9 mouse cellular contexts compared by ENCODE assay signal in genomic region chr14:78896252-78896651, GRCm38 (mm10). TPM values are rescaled to one million over a fixed set of nuclear protein-coding genes. Genes with fewer than 3 reads are reported as not detected.
DNase-seq lines count a peak whose midpoint lies in the region; ATAC-seq and TF ChIP-seq lines count a peak whose summit lies in the region.
"Had no signal": no experiment of that assay in that cellular context is flagged by ENCODE, and none has a peak within 500 bp of the region (broad histone marks: within the 10 kb centered on the region; RNA-seq: fewer than 3 reads in every experiment).

No protein-coding gene starts in this region.

- peak; percentile 47; the same call in 1 of the 2 replicates for ATAC-seq in lung, postnatal 0 days

- no peaks in the 10 kb centered on the region for H3K36me3 ChIP-seq in lung, postnatal 0 days (ENCODE audit: insufficient read depth, low read length)
- H3K36me3 ChIP-seq: embryonic facial prominence, embryonic 13.5 days had no signal

- no peak for TF ChIP-seq EP300 in lung, postnatal 0 days (IDR thresholded peaks at IDR 0.05)

- peaks cover 3% of the 10 kb centered on the region; the same call in 1 of the 2 replicates for H3K4me1 ChIP-seq in lung, postnatal 0 days (ENCODE audit: insufficient read depth, low read depth, low read length)

- DNase-seq in kidney, adult 9 months = peak; percentile 35
- no peak for DNase-seq in kidney, postnatal 14 days
- DNase-seq in cerebellum, adult 11-12 months = peak; percentile 57
- peak; percentile 23 to 47 for DNase-seq in gastrocnemius, adult 8-10 months (ENCODE audit: low spot score in 2 of 2)
- peak; percentile 24 for DNase-seq in lung, postnatal 0 days (ENCODE audit: low spot score)
- DNase-seq in spleen, postnatal 4 days (ENCODE audit: low spot score in 2 of 2) = no peak
- no peak for DNase-seq in layer of hippocampus, adult 11-12 months (ENCODE audit: low spot score)
- DNase-seq: midbrain, embryonic 14.5 days had no signal

- H3K27ac ChIP-seq in lung, postnatal 0 days (ENCODE audit: low read length) = no peak overlapping the region
- H3K27ac ChIP-seq: embryonic facial prominence, embryonic 13.5 days had no signal

- H3K4me2 ChIP-seq in lung, postnatal 0 days (replicated peaks; ENCODE audit: low read depth, low read length) = no peak overlapping the region
- H3K4me2 ChIP-seq: embryonic facial prominence, embryonic 13.5 days had no signal

- H3K27me3 ChIP-seq in lung, postnatal 0 days (replicated peaks; ENCODE audit: insufficient read depth, low read length) = no peaks in the 10 kb centered on the region
- H3K27me3 ChIP-seq: embryonic facial prominence, embryonic 13.5 days had no signal

- H3K9me3 ChIP-seq in lung, postnatal 0 days (ENCODE audit: low read length) = no peaks in the 10 kb centered on the region
- H3K9me3 ChIP-seq: embryonic facial prominence, embryonic 13.5 days had no signal

- TF ChIP-seq CTCF in lung, postnatal 0 days (IDR thresholded peaks at IDR 0.05) = no peak

- no peak overlapping the region for H3K9ac ChIP-seq in lung, postnatal 0 days (replicated peaks; ENCODE audit: low read depth)
- H3K9ac ChIP-seq: embryonic facial prominence, embryonic 13.5 days had no signal

- 65% methylated on average over 5 of the region's 5 CpGs for WGBS in lung, postnatal 0 days

- no peak overlapping the region for H3K4me3 ChIP-seq in lung, postnatal 0 days (ENCODE audit: low read depth, low read length)
- H3K4me3 ChIP-seq: embryonic facial prominence, embryonic 13.5 days had no signal

RNA-seq across cellular contexts. Expression of gene Vwa8, which starts 47.4 kb away (rescaled TPM):
- total RNA-seq in gastrocnemius, adult 8-10 months (2022) = 10 to 100 TPM; 76.1 to 89.9 (median 79.6) TPM
- 8.8 and 9.1 TPM in 2 replicates for polyA plus RNA-seq in lung, postnatal 0 days (2015; fragmentation: Nextera tagmentation; extraction: Ambion mirVana)

Comparison
In these comparisons a context has a peak if more than half of its experiments do, and no peak if none do; other contexts are left out.
1. DNase-seq: peak in kidney, adult 9 months (single experiment), cerebellum, adult 11-12 months (single experiment), gastrocnemius, adult 8-10 months (2 of 2) and lung, postnatal 0 days (single experiment); none in kidney, postnatal 14 days (single experiment), spleen, postnatal 4 days (0 of 2) and layer of hippocampus, adult 11-12 months (single experiment).